Mouse (Mus musculus): ENCODE data around the gene Dclre1b.
"Not testable (repeated sequence)": the region's sequence is repeated elsewhere in the genome, so short reads cannot be mapped to it uniquely, and the experiment has no call there.

Dclre1b gene

GRCm38 (mm10) chr3:103805671-103806070, 3.6 kb downstream of the Dclre1b start:
- no peak for DNase-seq

GRCm38 (mm10) chr3:103802861-103803260, 6.4 kb downstream of the Dclre1b start:
- DNase-seq = no peak

DNA sequence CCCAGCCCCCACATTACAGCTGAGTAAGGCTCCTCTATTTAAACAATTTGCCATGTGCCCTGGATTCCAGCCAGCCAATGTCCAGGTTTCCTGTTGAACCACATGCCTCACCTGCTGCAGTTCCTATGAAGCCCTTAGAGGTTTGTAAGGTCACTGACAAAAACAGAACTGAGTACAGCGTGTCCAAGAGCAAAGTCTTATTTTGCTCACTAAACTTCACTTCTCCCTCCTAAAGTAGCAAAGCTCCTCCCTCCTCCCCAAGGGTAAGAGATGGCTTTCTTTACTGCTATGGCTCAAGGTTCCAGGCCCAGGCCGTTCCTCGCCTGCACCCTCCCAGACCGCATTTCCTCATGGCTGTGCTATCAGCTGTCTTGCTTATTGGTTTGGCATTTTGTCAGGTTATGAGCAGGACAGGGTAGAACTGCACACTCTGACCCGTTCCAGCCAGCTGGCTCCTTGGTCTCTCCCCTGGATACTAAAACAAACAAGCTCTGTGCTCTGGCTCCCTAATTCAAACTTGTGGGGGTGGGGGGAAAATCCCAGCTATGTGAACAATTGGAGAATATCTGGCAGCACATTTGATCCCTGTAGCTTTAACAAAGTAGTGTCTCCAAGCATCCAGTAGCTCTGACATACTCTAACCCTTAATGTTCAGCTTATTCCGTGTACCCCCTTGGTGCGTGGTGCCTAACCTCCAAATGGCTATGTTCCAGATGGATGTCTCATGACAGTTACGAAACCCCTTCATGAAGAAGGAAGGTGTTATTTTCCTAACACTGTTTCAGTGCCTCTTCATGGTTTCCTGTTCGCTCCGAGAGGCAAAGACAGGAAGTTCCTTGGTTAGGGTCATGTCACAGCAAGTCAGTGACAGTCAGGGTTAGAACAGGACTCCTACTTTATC, 7.4 kb downstream of the Dclre1b start:
- peak; percentile 60 for DNase-seq

DNA sequence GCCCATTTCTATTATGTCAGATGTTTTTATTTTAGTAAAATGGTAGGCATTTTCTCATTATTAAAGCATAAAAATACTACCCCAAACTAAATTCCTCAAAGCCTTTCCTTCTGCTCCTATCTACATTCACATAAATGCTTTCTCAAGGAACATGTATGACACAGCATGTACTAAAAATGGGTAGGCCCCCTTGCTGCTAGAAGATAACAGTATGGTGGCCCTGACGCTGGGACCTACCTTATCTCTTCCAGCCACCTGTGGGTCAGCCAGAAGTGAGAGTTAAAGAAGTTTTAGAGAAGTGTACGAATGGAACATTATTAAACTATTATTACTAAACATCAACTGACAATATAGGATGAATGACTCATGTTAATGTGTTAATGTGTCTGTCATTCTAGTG, 9.7 kb downstream of the Dclre1b start:
- DNase-seq = no peak

GRCm38 (mm10) chr3:103796389-103796788, 12.9 kb downstream of the Dclre1b start:
- no peak for DNase-seq

DNA sequence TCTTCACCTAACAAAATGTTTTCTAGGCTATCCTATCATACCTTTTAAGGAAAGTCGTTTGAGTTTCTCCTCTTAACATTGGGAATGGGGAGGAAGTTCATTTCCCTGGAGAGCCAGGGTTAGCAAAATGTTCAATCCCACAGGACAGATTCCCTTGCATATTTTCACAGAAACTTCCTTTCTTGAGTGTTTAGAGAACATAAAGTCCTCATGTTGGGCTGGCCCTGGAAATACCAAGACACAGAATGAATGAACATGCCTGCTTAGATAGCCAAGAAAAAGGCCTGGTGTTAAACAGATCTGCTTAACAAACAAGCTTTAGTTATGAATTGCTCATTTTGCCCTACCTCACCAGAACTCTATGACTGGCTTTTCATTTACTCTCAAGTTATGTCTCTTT, 16.7 kb downstream of the Dclre1b start:
- DNase-seq = no peak

DNA sequence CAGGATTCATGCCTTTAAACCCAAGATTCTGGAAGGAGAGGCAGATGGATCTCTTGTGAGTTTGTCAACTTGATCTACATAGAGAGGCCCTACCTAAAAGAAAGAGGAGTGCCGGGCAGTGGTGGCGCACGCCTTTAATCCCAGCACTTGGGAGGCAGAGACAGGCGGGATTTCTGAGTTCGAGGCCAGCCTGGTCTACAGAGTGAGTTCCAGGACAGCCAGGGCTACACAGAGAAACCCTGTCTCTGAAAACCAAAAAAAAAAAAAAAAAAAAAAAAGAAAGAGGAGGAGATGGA, 17.2 kb downstream of the Dclre1b start:
- not testable (repeated sequence) for DNase-seq

DNA sequence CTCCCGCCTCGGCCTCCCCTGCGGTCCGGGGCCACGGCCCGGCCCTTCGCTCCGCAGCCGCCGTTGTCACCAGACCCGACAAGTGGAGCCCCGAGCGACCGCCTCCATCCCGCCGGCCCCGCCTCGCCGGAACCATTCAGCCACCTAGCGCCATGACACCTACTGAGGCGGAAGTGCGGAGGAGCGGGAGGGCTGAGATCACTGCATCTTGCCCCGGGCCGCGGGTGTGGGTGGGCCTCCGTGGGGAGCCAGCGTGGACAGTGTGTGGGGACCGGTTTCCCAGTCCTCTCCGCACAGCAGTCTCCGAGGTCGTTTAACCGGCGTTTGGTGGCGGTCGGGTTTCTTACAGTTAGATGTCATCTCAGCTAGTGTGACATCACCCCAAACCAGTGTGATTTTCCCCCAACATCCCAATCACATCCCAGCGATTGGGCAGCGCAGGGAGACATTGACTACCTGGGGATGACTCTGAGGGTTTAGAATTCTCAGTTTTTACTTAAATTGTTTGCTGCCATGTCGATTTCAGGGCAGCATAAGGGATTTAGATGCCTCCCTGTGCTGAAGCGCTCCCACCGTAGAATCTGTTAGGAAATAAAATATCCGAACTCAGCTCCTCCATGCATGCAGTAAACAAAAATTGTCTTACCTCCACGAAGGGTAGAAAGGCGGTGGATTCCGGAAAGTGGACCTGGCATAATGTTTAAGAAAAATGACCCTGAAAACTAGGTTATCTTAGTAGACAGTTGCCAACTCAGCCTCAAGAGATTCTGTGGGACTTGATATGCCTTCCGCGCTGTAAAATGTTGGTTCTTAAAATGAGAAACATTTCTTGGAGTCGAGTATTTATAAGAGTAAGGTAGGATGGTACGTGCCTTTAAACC, 17.8 kb downstream of the Dclre1b start, which contains the start of gene Hipk1:
Gene Hipk1 (minus strand): TSS at position 334 of the 881 bp plus-strand sequence.
- DNase-seq = peak; percentile 94

DNA sequence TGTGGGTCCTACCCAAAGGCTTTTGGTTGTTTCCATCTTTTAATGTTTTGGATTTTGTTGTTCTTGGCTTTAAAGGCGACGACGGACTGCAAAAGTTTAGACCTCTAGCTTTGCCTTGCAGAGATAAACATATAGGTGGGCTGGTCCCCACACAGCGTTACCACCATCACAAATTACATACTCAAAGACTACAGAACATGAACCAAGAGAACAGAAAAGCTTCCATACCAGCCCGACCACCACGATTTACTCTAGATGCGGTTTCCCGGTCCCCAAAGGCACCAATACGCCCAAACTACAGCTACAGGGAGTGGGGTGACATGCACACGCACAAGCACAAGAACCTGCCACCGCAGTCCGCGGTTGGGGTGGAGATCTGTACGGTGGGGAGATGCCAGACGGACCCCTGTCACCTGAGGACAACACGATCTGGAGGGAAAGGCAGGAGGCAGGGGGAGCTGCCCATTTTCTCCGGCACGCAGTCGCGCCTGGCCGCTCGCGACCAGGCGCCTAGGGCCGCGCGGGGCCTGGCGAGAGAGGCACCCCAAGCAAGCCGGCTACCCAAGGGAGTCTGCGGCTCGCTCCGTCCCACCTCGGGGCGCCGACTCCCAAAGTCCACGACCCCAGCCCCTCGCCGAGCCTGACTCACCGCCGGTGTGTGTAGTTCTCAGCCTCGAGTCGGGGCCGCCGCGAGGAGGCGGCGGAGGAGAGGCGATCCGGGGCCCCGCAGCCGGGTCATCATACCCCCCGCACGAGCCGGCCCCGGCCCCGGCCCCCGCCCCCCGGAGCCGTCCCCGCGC, 18.7 kb downstream of the Dclre1b start:
- peak; percentile 38 for DNase-seq

- DNase-seq = no peak
These were observed 19.3 kb downstream of the Dclre1b start for GRCm38 (mm10) chr3:103789891-103790345.

DNA sequence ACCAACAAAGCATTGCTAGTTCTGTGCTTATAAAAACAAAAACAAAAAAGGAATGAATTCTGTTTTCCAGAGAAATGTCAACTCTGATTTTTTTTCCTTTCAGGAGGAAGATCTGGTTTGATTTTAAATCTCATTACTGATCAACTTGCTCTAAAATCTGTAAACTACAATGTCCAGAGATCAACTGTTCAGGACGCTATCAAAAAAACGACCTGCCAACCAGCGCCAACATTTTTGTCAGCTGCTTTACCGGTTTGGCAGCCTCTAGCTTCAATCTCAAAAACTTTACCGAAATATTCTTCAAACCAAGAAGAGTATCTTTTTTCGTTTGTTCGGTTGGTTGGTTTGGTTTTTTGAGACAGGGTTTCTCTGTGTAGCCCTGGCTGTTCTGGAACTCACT, 20.1 kb downstream of the Dclre1b start:
- DNase-seq = no peak

DNA sequence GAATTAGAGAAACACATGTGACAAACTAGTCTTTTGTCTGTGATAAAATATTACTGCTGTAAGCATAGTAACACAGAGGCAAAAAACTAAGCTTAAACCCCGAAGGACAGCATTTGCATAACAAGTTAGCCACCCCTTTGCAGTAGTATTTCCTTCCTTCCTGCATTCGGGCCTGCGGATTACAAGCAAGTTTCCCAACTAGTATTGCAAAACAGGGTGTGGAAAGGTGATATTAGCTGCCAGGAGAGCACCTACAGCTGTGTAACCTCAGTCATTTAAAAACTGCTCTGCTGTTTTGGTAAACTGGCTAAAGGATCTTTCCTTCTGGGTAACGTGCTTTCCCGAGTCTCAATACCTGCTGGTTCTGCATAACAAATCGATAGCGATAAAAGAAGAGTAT, 22.0 kb downstream of the Dclre1b start:
- DNase-seq = no peak

- DNase-seq = no peak
These were observed 26.2 kb downstream of the Dclre1b start for GRCm38 (mm10) chr3:103782844-103783609.

GRCm38 (mm10) chr3:103780777-103781176, 28.5 kb downstream of the Dclre1b start:
- DNase-seq = no peak

- DNase-seq = no peak
These were observed 29.0 kb downstream of the Dclre1b start for GRCm38 (mm10) chr3:103780271-103780670.

GRCm38 (mm10) chr3:103779183-103779582, 30.1 kb downstream of the Dclre1b start:
- DNase-seq = no peak

GRCm38 (mm10) chr3:103778660-103779059, 30.6 kb downstream of the Dclre1b start:
- DNase-seq = no peak

DNA sequence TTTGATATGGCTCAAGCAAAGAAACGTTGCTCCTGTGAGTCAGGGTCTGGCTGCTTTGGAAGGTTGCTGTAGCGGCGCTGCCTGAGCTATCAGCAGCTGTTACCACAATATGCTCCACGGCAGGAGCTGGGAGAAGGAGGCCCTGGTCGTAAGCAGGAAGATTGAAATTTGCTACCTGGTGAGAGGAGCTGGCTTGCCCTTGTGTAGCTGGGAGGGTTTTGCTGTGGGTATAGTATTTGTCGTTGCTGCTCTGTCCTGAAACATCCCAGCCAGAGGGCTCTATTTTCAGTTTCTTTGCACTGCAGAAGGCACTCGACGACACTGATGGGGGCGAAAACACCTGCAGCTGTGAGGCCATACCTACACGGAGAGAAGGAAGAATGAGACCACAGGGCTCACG, 31.3 kb downstream of the Dclre1b start:
- peak; percentile 69 for DNase-seq

DNA sequence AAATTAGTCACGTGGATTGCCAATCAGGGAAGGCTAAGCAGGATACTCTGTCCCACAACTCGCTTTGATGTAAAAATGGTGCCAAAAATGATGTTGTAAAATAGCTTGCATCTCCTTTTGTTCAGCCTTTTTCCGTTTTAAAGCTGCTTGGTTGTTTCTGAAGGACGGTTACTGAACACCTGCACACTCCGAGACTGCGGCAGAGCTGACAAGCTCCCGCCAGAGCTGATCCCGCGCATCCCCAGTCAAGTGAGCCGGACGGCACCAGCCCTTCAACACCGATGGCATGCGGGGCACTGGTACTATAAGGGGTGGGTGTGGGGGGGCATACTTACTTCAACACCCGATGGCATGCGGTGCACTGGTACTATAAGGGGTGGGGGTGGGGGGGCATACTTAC, 35.2 kb downstream of the Dclre1b start:
- DNase-seq = no peak

DNA sequence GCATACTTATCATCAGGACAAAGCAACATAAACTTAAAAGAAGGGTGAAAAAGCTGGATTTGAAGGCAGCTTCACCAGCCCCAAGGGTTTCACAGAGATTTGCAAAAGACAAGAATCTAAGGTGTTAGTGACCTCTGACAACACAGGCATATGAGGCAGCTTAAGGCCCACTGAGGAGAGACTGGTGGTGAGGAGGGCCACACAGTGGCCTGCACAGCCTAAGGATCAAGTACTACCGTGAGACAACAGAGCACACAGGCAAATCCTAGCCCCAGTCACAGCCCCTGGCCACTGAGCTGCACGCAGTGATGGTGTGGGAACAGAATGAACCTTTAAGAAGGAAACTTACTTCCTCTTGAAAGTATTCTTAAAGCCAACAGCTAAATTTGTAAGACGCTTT, 35.7 kb downstream of the Dclre1b start:
- no peak for DNase-seq

DNA sequence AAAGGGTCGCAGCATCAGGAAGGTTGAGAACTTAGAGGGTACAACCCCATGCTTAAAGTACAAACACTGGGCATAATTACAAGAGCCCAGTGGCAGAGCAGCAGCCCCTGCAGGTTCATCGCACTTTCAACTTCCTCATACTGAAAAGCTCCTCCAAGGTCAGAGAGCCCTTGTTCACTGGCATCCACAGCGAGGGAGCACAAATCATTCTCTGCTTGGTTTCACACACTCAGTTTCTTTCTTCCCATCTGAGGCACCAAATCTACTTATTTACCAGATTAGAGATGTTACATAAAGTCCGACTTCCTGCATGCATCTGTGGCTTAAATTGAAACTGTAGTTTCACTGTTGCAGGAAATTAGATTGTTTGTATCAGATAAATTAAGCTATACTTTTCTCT, 36.4 kb downstream of the Dclre1b start:
- no peak for DNase-seq

- peak; percentile 82 for DNase-seq
These were observed 37.6 kb downstream of the Dclre1b start for GRCm38 (mm10) chr3:103771531-103772130.
